Mouse (Mus musculus) gastrocnemius, adult 8-10 months (tissue): Measurements from ENCODE around the gene Cdca7l. TPM values are rescaled to one million over a fixed set of nuclear protein-coding genes. Genes with fewer than 3 reads are reported as not detected.

Source experiments
- DNase-seq, 2 experiments: peaks; one replicate each; pipeline ENCODE4 v3.0.0; 2022; ENCODE audit warnings: low spot score in 2 of 2
- total RNA-seq, 4 experiments: library from RNA; stranded (reverse); gene quantifications; 2 replicates each; pipeline ENCODE4 v1.2.4; 2022

Cdca7l gene
- total RNA-seq, 4 experiments from 2014 or later, result 0.10 TPM; not detected in 3

DNA sequence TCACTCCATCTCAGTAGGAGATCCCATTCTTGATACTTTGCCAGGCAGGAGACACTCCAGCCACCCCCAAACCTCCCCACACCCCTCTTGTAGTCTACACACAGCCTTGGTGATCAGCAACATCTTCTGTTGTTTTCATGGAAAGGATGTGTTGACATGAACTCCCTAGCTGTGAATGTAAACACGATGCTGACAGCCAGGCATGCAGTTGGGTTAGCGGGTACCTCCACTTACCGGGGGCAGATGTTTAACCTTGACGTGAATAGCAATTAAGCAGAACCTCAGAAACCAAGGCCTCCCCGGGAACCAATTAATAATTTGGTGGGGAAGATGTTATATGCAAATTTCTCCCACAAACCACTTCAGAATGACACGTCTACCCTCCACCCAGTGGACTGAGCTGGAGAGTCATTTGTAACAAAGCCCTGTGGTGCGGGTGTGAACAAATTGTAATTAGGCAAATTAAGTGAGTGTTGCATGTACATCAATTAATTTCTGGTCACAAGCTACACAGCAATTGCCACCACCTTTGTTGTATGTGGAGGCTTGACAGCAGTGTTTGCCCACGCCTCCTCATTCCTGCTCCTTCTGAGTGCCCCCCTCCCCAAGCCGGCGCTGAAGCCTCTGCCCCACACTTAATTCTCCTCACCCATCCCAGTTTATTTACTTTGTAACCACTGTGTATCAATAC lies 5.4 kb downstream of the Cdca7l start:
- no peak for DNase-seq

DNA sequence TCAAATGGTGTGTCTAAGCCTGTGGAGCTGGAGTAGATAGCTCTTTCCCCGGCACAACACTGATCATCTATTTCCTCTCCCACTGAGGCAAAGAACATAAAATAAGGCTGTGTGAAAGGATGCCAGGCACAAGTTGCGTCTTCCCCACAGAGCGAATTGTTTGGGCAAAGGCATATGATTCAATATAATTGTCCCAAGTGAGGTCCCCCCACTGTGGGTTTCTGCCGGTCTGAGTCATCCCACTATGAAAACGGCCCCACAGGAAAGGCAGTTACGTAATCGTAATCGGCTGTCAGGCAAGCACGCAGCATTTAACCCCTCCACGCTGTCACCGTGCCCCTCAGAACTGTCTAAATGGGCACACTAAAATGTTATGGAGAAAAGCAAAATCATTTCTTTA lies 6.0 kb downstream of the Cdca7l start:
- DNase-seq, result no peak

DNA sequence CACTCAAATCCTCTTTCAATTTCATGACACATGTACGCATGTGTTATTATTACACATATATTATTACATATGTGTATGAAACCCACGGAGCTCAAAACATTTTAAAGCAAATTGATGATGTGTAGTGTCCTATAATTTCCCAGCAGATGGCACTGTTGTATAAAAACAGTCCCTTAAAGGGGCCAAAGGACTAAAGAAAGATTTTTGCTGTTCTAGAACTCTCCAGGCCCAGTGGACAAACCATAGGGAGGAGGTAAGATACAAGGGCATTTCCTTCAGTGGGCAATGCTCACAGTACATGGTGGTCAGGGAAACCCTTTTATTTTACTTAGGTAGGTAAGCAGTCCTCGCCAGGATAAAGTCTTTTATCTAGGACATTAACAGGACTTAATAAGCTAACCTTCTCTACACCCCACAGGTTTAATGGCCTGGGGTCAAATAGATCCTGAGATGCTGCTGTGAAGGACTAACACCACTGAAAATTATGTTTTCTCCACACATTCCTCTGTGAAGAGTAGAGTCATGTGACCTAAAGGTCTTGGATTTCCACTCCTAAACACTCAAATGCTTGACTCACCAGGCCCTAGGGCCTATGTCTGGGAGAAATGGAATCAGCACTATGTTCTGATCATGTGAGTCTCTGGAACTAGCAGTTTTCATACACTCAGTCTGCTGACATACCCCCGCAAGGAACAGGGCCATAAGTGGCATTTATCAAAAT lies 16.2 kb downstream of the Cdca7l start:
- DNase-seq, result no peak

DNA sequence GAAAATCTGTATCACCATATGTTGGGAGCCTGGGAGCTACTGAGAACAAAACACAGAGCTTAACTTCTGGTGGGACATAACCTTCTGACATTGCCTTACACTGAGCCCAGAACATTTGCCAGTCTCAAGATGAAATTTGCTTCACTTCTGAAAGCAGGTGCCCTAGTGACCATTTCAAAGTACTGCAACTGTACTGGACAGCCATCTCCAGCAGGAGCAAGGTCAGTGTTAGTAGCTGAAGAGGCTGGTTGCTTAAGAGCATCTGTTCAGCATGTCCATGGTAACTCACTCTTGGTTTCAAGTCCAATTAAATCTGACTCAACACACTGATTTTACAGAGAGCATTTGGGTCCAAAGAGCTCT lies 16.8 kb downstream of the Cdca7l start:
- no peak for DNase-seq

DNA sequence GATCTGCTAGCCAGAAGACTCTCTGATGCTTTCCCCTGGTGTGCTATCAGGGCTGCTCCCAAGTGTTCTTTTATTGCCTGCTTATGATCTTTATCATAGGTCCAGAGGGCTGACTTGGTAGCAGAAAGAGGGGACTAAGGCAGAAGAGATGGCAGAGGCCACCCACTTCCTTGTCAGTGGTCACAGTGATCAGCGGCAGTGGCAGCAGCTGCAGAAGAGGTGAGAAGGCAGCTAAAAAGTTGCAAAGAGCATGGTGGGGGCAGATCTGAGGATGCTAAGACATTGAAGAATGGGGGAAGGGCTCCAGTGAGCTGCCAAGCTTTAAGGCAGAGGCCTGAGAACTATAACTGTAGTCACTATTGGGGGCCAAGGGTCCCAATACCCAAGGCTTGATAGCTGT lies 17.3 kb downstream of the Cdca7l start:
- DNase-seq, result no peak

DNA sequence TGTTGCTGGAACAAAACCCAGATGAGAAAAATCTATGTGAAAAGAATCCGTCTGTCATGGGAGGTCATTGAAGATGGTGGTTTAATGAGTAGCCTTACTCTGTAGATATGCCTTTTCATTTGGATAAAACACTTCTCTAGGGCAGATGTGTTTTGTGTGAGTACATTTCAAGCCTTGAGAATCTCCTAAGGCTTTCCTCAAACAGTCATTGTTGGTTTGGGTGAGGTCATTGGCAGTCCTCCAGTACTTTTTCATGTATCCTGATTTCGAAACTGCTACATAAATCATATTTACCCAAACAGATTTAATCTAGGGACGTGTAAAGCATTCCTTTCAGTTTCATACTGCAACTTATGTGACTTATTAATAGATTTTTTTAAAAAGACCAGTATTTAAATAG lies 24.3 kb downstream of the Cdca7l start:
- no peak for DNase-seq

DNA sequence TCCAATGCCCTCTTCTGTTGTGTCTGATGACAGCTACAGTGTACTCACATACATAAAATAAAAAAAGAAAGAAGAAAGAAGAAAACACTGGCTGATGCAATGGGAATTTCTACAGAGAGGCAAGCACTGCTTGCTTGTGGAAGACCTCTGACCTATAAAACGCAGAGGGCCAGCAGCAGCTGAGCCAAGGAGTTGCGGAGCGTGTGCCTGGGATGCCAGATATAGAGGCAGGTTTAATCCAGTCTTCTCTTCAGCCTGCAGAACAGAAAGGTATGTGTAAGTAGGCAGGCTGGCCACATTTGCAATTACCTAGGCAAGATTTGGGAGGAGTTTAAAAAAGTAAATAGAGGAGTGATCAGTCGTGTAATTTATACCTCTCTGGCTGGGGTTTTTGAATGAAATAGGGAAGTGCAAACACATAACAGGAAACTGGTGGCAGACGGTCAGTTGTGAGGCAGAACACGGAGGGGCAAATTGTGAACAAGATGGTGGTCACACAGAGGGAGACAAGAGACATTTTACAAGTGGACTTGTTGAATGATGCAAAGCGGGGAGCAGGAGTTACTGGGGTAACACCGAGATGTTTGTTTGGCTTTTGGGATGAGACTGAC lies 27.4 kb downstream of the Cdca7l start:
- no peak for DNase-seq

DNA sequence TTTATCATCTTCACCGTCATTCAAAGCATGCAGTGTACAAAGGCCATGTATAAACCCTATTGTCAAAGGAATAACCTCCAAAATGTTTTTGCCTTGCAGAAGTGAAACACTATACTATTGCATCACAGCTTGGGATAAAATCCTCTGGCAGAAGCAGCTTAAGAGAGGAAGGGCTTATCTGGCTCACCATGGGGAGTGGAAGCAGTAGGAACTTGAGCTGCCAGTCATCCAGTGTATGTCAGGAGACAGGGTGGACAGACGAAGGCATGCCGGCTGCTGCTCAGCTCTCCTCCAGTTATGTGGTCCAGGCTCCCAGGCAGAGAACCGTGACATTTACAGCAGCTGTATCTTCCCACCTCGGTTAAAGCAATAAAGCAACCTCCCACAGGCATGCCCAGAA lies 28.1 kb downstream of the Cdca7l start:
- no peak for DNase-seq

DNA sequence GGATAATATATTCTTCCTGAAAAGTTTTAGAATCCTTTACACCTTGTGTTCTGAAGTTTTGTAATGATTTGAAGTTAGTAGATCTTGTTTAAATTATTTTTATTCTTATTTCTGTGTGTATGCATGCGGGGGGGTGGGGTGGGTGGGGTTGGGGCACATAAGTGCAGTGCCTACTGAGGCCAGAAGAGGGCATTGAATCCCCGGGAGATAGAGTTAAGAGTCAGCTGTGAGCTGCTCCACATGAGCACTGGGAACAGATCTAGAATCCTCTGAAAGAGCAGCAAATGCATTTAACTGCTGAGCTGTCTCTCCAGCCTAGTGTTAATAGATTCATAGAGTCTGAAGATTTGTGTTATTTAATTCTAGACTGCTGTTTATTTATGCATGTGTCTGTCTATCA lies 30.6 kb downstream of the Cdca7l start:
- DNase-seq, result no peak

DNA sequence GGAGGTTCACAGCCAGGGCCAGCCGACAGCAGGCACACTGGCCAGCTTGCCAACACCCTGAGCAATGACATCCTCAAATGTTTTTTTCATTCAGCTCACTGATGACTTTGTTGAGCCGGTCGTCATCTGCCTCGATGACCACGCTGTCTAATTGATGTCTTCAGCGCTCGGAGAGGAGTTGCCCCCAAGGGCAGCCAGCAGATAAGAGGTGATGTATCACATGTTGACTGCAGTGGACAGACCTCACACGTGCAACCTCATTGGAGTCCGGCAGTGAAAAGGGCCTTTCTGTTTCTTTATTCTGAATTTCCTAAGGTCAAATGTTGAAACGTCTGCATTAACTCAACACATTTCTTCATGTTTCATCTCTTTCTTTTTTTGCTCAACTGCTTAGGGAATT lies 31.3 kb downstream of the Cdca7l start:
- no peak for DNase-seq

DNA sequence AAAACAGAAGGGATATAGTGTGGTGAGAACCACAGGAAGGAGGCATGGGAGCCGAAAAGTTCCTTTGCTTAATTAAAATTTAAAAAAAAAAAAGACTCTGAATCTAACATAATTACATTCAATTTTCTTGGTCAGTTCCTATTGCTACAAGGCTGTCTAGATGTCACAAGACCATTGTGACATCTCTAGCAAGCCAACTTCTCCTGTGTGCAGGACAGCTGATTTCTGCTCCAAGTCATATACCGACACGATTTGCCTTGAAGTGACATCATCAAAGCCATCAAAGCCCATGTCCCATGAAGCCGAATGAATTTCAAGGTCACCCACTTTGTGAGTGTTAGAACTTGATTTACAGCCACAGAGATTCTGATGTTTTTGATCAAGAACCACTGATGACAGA lies 33.3 kb downstream of the Cdca7l start:
- DNase-seq, result no peak

DNA sequence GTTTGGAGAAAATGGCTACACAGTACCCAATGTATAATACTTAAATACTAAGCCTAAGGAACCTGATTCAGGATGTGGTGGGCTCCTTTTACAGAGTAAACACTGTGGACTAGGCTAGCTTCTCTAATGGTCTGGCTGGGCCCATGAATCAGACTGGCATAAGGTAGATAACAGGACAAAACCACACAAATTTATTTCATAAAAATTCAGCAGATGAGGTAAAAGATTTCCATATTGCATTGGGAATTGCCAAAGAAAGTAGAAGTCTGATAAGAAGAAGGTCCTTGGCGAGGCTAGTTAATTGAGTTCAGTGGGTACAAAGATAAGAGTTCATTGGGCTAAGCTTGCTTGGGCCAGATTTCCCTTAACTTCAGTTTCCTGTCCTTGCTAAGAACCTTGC lies 36.6 kb downstream of the Cdca7l start:
- DNase-seq, result no peak

DNA sequence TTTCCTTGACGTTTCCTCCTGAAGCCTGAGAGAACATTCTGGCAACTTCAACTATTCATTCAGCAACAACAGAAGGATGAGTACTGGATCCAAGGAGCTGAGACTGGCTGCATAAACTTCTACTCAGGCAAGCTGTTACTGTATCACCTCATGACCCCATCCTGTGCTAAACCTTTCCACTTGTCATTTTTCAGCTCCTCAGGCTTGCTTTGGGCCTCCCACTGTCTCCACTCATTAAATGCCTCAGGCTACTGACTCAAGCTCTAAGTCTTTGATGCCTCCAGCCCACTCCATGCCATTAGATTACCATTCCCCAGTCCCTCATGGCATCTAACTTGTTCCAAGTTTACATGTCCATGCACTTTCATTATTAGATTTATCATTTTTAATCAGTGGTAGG lies 38.6 kb downstream of the Cdca7l start:
- DNase-seq, result no peak

DNA sequence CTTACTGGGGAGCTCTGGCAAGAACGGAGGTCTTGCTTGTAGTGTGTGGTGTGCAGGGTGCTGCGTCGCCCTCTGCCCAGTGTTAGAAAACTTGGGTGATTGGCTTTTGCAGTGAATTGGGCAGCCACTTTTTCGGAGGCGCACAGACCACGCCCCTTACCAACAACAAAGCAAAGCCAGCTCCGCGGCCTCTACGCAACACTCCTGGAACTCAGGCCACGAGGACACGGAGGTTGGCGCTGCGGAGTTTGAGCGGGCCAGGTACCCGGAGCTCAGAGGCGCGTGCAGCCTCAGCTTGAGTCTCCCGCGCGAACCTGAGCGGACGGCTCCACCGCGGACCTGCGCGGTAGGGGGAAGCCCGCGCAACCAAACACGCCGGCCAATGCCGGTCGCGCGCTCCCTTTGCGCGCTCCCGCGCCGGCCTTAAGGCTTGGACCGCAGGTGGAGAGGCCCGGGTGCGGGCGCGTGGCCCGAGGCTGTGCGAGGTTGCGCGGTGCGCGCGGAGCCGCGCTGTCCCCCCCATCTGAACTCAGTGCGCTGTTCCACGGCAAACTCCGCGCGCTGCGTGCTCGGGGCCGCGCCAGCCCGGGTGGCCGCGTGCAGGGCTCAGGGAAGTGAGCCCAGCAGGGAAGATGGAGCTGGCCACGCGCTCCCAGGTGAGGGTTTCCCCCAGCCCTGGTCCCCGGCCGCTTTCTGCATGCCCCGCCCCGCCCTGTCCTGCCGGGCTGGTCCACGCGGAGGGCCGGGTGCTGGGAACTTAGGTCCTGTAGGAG lies 39.4 kb downstream of the Cdca7l start:
- peak in 1 of 2 experiments; percentile 6 for DNase-seq

DNA sequence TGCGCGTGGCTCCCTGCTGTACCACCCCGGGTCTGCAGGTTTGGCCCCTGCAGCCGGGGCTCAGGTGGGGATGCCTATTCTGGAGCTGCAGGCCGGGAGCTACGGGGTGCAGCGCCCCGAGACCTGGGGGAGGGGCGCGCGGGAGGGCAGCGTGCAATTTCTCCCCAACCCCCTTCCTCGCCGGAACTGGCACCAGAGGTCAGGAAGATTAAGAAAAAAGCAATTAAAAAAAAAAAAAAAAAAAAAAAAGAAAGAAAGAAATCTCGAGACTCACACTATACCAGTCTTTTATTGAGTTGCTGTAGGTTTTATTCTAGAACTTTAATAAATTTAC lies 40.0 kb downstream of the Cdca7l start:
- DNase-seq, result no peak

DNA sequence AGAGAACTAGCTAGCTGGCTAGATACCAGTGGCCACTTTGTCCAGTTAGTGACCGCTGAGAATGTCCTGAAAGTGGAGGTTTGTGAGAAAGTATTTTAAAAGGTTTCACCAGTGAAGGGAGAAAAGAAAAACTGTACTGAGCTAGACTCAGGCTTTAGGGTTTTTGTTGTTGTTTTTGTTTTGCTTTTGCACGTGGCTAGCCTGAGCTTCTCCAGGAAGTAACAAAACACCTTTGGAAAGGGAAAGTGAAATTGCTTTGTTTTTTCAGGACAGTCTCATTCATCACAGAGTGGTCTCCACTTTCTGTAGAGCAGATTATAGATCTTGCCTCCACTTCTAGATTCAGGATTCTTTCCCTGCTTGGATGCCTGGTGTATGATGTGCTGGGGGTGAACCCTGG lies 40.8 kb downstream of the Cdca7l start:
- DNase-seq, result no peak

DNA sequence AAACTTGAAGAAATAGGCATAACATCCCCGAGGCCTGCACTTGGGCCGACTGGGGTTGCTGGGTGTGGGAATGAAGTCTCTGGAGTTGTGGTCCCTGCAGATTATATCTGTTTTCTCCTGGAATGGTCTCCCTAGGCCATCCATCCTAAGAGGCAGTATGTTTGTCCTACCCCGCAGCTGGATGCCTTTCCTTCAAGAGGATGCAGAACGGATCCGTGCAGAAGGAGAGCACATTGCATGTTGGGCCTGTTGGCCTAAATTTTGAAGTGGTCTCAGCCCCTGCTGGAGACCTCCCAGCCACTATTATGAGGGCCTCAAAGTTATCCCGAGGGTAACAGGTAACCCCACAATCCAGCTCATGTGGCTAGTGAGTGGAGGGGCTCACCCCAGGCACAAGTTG lies 44.5 kb downstream of the Cdca7l start:
- DNase-seq, result no peak

DNA sequence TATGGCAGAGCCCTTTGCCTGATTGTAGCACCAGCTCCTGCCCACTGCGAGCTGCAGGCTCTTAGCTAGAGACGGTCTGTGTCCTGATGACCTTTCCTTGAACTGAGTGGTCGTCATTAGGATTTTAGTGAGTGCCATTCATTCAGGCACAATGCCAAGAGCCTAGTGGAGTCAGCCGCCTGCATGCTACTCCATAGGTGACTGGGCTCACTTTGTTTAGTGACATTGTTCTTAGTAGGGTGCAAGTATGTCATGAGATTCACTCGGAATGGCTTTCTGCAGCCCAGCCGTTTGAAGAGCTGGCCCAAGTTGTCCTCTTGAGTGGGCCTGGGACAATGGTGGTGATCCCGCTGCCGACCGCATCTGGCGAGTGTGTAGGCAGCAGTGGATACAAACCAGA lies 46.4 kb downstream of the Cdca7l start:
- no peak for DNase-seq

DNA sequence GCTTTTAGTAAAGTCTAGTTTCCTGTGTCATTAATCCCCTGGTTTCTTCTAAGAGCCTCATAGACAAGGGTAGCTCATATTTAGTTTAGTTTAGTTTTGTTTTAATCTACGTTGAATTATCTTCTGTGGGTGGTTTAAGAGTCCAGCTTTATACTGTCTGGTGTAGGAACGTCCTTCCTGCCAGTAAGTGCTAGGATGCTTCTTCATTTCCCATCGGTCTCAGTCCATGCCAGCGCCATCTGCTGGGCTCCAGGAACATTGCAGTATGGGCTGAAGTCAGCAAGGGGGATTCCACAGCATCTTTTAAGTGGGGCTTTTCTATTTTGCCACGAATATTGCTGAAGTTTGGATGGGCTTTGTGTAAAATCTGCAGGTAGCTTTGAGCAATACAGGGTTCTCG lies 49.2 kb downstream of the Cdca7l start:
- no peak for DNase-seq

DNA sequence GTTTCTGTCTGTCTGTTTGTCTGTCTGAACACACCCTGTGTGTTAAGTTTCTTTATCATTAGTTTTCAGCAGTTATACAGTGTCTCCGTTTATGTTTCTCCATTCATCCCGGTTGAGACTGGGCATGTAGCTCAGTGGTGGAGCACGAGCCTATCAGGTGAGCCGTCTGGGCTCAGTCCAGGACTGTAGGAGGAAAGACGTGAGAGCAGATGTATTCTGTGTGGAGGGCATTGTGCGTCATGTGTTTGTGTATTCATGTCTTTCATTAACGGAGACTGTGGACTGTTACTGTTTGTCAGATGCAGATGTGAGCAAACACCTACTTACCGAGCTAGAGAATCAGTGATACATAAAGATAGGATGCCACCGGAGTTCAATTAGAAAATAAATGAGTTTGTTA lies 52.9 kb downstream of the Cdca7l start:
- DNase-seq, result no peak

DNA sequence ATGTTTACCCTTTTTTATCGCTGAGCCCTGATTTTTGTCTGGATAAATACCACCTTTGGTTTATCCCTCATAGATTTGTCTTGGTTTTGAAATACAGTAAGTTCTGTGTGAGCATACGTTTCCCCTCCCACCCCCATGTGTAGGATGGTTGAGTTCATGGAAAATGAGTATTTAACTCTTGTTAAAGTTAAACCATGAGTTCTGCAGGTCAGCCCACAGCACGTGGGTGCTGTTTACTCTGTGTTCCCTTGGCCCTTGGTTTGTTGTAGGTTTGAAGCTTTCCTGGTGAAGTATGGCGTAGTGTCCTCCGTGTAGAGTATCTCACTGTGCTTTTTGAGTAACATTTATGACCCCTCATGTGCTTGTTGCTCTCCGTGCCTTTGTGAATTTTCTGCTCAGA lies 53.8 kb downstream of the Cdca7l start:
- DNase-seq, result no peak

DNA sequence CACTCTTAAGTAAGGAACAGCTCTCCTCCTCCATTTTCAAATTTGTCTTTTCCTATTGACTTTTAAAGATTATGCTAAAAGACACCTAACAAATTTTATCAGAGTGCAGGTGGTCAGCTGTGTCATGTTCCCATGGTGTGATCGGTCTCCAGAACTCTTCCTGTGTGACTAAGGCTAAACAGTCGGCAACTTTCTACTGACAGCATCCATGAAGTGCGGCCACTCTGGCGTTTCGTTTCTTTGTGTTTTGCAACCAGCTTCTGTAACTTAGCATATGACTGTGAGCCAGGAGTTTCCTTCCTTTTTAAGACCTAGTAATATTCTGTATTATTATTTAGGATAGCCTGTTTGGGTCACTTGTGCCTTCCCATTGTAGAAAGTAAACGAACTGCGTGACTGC lies 56.8 kb downstream of the Cdca7l start:
- no peak for DNase-seq
